Mouse (Mus musculus): Measurements from ENCODE around the gene Vmn2r34.
"Not testable (repeated sequence)": the region's sequence is repeated elsewhere in the genome, so short reads cannot be mapped to it uniquely, and the experiment has no call there.

Vmn2r34 gene

GRCm38 (mm10) chr7:7689413-7689812 lies at the start of gene Vmn2r34:
TSS of gene Vmn2r34 (minus strand) at chr7:7689513.
- not testable (repeated sequence) for DNase-seq

DNA sequence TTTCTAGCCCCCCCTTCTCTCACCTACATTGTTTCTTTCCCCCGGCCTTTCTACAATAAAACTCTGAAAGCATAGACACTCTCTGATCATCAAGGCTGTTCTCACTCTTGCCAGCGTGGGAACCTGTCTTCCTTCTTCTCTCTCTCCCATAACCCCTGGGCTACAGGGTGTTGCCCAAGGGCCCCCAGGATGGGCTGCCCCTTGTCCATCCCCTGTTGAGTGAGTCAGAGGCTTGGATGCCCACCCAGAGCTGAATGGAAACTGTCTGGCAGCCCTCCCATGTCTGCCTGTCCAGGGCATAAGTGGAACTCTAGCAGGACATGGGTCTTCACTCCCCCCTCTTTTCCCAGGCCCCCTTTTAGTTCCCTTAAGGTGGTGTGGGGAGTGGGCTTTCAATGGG lies 15.3 kb downstream of the Vmn2r34 start:
- DNase-seq: not testable (repeated sequence)

Measured in kidney, adult 18-20 months (tissue).